ENCODE assay signal across 8 mouse cellular contexts in the genomic region with DNA sequence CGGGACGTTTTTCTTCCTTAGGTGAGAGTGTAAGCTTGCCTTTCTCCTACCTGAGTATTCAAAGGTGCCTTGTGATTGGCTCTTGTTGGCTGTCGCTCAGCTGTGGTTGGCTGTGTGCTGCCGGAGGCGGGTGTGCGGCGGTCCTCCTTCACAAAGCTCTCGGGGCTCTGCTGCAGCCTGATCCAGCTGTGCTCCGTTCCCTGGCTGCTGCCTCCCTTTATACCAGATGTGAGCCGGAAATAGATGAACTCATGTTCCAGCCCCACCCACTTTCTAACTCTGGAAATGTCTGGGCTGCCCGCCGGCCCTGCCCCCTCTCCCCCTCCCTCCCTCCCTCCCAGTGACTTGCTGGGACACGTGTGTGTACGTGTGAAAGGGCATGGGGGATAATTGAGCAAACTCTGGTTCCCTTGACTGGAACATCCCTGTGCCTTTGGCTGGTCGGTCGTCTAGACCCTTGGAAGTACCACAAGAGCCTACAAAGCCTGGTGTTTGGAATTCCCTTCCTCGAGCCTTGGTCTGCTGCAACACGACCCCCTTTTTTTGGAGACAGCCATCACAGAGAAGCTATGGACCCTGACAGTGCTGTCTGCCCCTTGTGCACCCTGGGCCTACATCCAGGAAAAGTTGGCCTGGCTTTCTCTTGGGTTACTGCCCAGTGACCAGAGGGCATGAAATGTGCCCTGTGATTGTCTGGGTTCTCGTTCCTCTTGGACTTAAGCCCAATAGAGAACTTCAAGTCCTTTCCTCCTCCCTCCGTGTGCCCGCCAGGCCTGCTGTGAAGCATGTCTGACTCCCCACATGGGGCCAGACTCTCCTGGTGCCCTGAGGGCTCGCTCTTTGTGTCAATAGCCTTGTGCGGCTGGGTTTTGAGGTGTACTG. TPM values are rescaled to one million over a fixed set of nuclear protein-coding genes. Genes with fewer than 3 reads are reported as not detected.
DNase-seq lines count a peak whose midpoint lies in the region; ATAC-seq and TF ChIP-seq lines count a peak whose summit lies in the region.

TSS of gene Serpine1 (minus strand) at position 190 of the 882 bp plus-strand sequence.

- H3K27me3 ChIP-seq in G1E (ENCODE audit: insufficient read depth, low read length), result peaks cover 7% of the 10 kb centered on the region; the same call in 1 of the 2 replicates
- H3K27me3 ChIP-seq in forebrain, embryonic 13.5 days, result no peaks in the 10 kb centered on the region

- DNase-seq in G1E (ENCODE audit: low spot score), result peak; percentile 82
- DNase-seq in c-Kit-positive CD71-negative TER-119-negative erythroid progenitor cells, embryonic 14.5 days (ENCODE audit: low read depth), result peak; percentile 31
- peak; percentile 94 to 95 for DNase-seq in heart, postnatal 10 days
- peak; percentile 87 to 96 for DNase-seq in kidney, postnatal 25 days
- peak; percentile 78 for DNase-seq in lung, adult 2 months
- peak; percentile 65 for DNase-seq in ovary, postnatal 14 days (ENCODE audit: low spot score)
- peak; percentile 65 for DNase-seq in urinary bladder, adult 2 months (ENCODE audit: low spot score)

- H3K36me3 ChIP-seq in G1E (replicated peaks), result peaks cover 12% of the 10 kb centered on the region
- H3K36me3 ChIP-seq in forebrain, embryonic 13.5 days (ENCODE audit: poor library complexity, severe bottlenecking), result no peaks in the 10 kb centered on the region

- peak within 1 kb of the TSS; percentile 55 for H3K4me2 ChIP-seq in forebrain, embryonic 13.5 days

- H3K9me3 ChIP-seq in G1E (replicated peaks), result no peaks in the 10 kb centered on the region
- H3K9me3 ChIP-seq in forebrain, embryonic 13.5 days (replicated peaks), result no peaks in the 10 kb centered on the region

- TF ChIP-seq POLR2A in lung, adult 2 months (IDR thresholded peaks at IDR 0.05; ENCODE audit: borderline replicate concordance, extremely low read depth, low read depth, low read length), result peak; percentile 94

- ATAC-seq in G1E (ENCODE audit: extremely low read depth, insufficient number of reproducible peaks, low FRiP score, poor library complexity, severe bottlenecking), result peak; percentile 77
- ATAC-seq in forebrain, embryonic 13.5 days, result peak; percentile 87

- H3K27ac ChIP-seq in forebrain, embryonic 13.5 days, result no peak within 1 kb of the TSS

- H3K4me3 ChIP-seq in G1E (ENCODE audit: low read depth, low read length), result peak within 1 kb of the TSS; percentile 57; the same call in 1 of the 2 replicates
- peak within 1 kb of the TSS; percentile 28 for H3K4me3 ChIP-seq in forebrain, embryonic 13.5 days
- H3K4me3 ChIP-seq in lung, adult 2 months (replicated peaks; ENCODE audit: extremely low read depth, low read depth, low read length), result peak within 1 kb of the TSS; percentile 45

- 16% methylated on average over 23 of the region's 23 CpGs for WGBS in forebrain, embryonic 13.5 days
- 4% methylated on average over 23 of the region's 23 CpGs for WGBS in lung, adult 2 months

- intact Hi-C loops in heart, postnatal 10 days (cut with DNase I), result no loop called here

- H3K9ac ChIP-seq in forebrain, embryonic 13.5 days, result no peak within 1 kb of the TSS; the same call in 1 of the 2 replicates

- TF ChIP-seq CTCF in G1E (IDR thresholded peaks at IDR 0.05; ENCODE audit: low read depth, low read length), result no peak
- TF ChIP-seq CTCF in lung, adult 2 months (IDR thresholded peaks at IDR 0.05; ENCODE audit: insufficient read depth, low read length), result no peak

- peaks cover 60% of the 10 kb centered on the region for H3K4me1 ChIP-seq in G1E (ENCODE audit: insufficient read depth, low read depth, low read length)
- peaks cover 12% of the 10 kb centered on the region for H3K4me1 ChIP-seq in forebrain, embryonic 13.5 days
- H3K4me1 ChIP-seq in lung, adult 2 months (ENCODE audit: control insufficient read depth, insufficient read depth, low read length), result peaks cover 32% of the 10 kb centered on the region

RNA-seq across cellular contexts. Expression of gene Serpine1, which starts in this region (rescaled TPM):
- total RNA-seq in G1E (2014; fragmentation: Nextera tagmentation), result 76.9 and 92.3 TPM in 2 replicates
- total RNA-seq in G1E (2017), result 18.6 and 20.4 TPM in 2 replicates
- polyA plus RNA-seq in G1E (2012), result 1.1 and 1.9 TPM in 2 replicates
- 0.14 and 0.21 TPM in 2 replicates for polyA plus RNA-seq in forebrain, embryonic 13.5 days (2015; fragmentation: Nextera tagmentation; extraction: Ambion mirVana)
- total RNA-seq in heart, postnatal 10 days (2021), result 10 to 100 TPM; 11.0 to 19.3 TPM
- polyA plus RNA-seq in lung, adult 2 months (2012; rRNA removed), result 19.8 and 22.0 TPM in 2 replicates
- polyA plus RNA-seq in urinary bladder, adult 2 months (2012; rRNA removed), result 6.2 and 8.3 TPM in 2 replicates

Comparison
In these comparisons a context has a peak if more than half of its experiments do, and no peak if none do; other contexts are left out.
1. Peak in ATAC-seq, H3K4me3 ChIP-seq and H3K4me2 ChIP-seq in forebrain, embryonic 13.5 days; RNA of the gene not detected or under 1 TPM.
2. DNase-seq: peak in every context shown above with its lines; median percentile 94 in heart, postnatal 10 days; 92 in kidney, postnatal 25 days; 82 in G1E; 78 in lung, adult 2 months; 65 in ovary, postnatal 14 days; 65 in urinary bladder, adult 2 months; 31 in c-Kit-positive CD71-negative TER-119-negative erythroid progenitor cells, embryonic 14.5 days.